Mouse (Mus musculus): Measurements from ENCODE around the gene Ina. TPM values are rescaled to one million over a fixed set of nuclear protein-coding genes. Genes with fewer than 3 reads are reported as not detected.

Ina gene
- polyA plus RNA-seq, 2 experiments, result 0.02 TPM; not detected in 1

GRCm38 (mm10) chr19:47049061-47049460 is 34.6 kb downstream of the Ina start:
- H3K4me2 ChIP-seq (ENCODE audit: low read depth), result peak overlapping the region; percentile 99
- 71% methylated on average over 4 of the region's 4 CpGs for WGBS (ENCODE audit: insufficient replicate concordance)
- no peak for TF ChIP-seq CTCF (IDR thresholded peaks at IDR 0.05; ENCODE audit: low read depth)
- TF ChIP-seq EP300 (IDR thresholded peaks at IDR 0.05; ENCODE audit: low read depth), result no peak
- H3K9me3 ChIP-seq (ENCODE audit: control insufficient read depth, low read length), result no peaks in the 10 kb centered on the region
- no peak for ATAC-seq (ENCODE audit: insufficient read depth)
- H3K36me3 ChIP-seq (replicated peaks; ENCODE audit: control insufficient read depth, insufficient read depth, low read depth), result peaks cover 5% of the 10 kb centered on the region
- no peak overlapping the region for H3K27ac ChIP-seq
- no peak overlapping the region; a peak in 1 of 4 replicates for H3K4me3 ChIP-seq (ENCODE audit: insufficient read depth in 1 of 2, low read depth in 2 of 2, low read length in 2 of 2)
- no peak overlapping the region; the same call in 1 of the 2 replicates for H3K9ac ChIP-seq (replicated peaks)
- peaks cover 15% of the 10 kb centered on the region in 2 experiments for H3K4me1 ChIP-seq (replicated peaks; ENCODE audit: control insufficient read depth in 2 of 2, insufficient read depth in 2 of 2, low read length in 1 of 2)
- DNase-seq (ENCODE audit: low read depth in 3 of 3, low spot score in 3 of 3), result no peak
- H3K27me3 ChIP-seq (ENCODE audit: control insufficient read depth, insufficient read depth, low read length), result no peaks in the 10 kb centered on the region

- DNase-seq (ENCODE audit: low read depth in 3 of 3, low spot score in 3 of 3), result no peak
- peaks cover 15% of the 10 kb centered on the region in 2 experiments for H3K4me1 ChIP-seq (replicated peaks; ENCODE audit: control insufficient read depth in 2 of 2, insufficient read depth in 2 of 2, low read length in 1 of 2)
- WGBS (ENCODE audit: insufficient replicate concordance), result 5% methylated on average over 7 of the region's 7 CpGs
- peak overlapping the region; percentile 89 to 95 for H3K4me3 ChIP-seq (ENCODE audit: insufficient read depth in 1 of 2, low read depth in 2 of 2, low read length in 2 of 2)
- TF ChIP-seq CTCF (IDR thresholded peaks at IDR 0.05; ENCODE audit: low read depth) (no peak), EP300 (IDR thresholded peaks at IDR 0.05; ENCODE audit: low read depth) (no peak)
- 0 out of 2 replicates have a peak overlapping the region, but pooled peaks have one; percentile 73 for H3K27ac ChIP-seq
- peaks cover 5% of the 10 kb centered on the region for H3K36me3 ChIP-seq (replicated peaks; ENCODE audit: control insufficient read depth, insufficient read depth, low read depth)
- H3K9ac ChIP-seq (replicated peaks), result peak overlapping the region; percentile 84
- no peaks in the 10 kb centered on the region for H3K9me3 ChIP-seq (ENCODE audit: control insufficient read depth, low read length)
- H3K27me3 ChIP-seq (ENCODE audit: control insufficient read depth, insufficient read depth, low read length), result no peaks in the 10 kb centered on the region
- peak; percentile 29; the same call in 1 of the 2 replicates for ATAC-seq (ENCODE audit: insufficient read depth)
- peak overlapping the region; percentile 99 for H3K4me2 ChIP-seq (ENCODE audit: low read depth)
Measured at GRCm38 (mm10) chr19:47049840-47050239, 35.3 kb downstream of the Ina start.

- Histone ChIP-seq H3K4me3 (ENCODE audit: insufficient read depth in 1 of 2, low read depth in 2 of 2, low read length in 2 of 2) (peak within 1 kb of the TSS; percentile 89 to 95), H3K9ac (replicated peaks) (peak within 1 kb of the TSS; percentile 84), H3K4me1 (replicated peaks; ENCODE audit: control insufficient read depth in 2 of 2, insufficient read depth in 2 of 2, low read length in 1 of 2) (peaks cover 15% of the 10 kb centered on the region in 2 experiments), H3K27me3 (ENCODE audit: control insufficient read depth, insufficient read depth, low read length) (no peaks in the 10 kb centered on the region), H3K9me3 (ENCODE audit: control insufficient read depth, low read length) (no peaks in the 10 kb centered on the region), H3K27ac (peak within 1 kb of the TSS; percentile 73), H3K4me2 (ENCODE audit: low read depth) (peak within 1 kb of the TSS; percentile 99), H3K36me3 (replicated peaks; ENCODE audit: control insufficient read depth, insufficient read depth, low read depth) (peaks cover 5% of the 10 kb centered on the region)
- TF ChIP-seq CTCF (IDR thresholded peaks at IDR 0.05; ENCODE audit: low read depth) (0 out of 2 replicates have a peak, but pooled peaks have one; percentile 4), EP300 (IDR thresholded peaks at IDR 0.05; ENCODE audit: low read depth) (no peak)
- under 1% methylated on average over 69 of the region's 75 CpGs for WGBS (ENCODE audit: insufficient replicate concordance)
- ATAC-seq (ENCODE audit: insufficient read depth) (peak; percentile 81), DNase-seq (ENCODE audit: low read depth in 3 of 3, low spot score in 3 of 3) (peak; percentile 50 to 65 (median 56))
Measured at GRCm38 (mm10) chr19:47050271-47051032, 36.0 kb downstream of the Ina start, which contains the start of gene Pcgf6. TSS of gene Pcgf6 (minus strand) at chr19:47050906.

- ATAC-seq (ENCODE audit: insufficient read depth) (no peak), DNase-seq (ENCODE audit: low read depth in 3 of 3, low spot score in 3 of 3) (no peak)
- H3K4me2 ChIP-seq (ENCODE audit: low read depth), result no peak overlapping the region
- H3K27ac ChIP-seq, result no peak overlapping the region
- no peak overlapping the region for H3K9ac ChIP-seq (replicated peaks)
- H3K9me3 ChIP-seq (ENCODE audit: control insufficient read depth, low read length), result no peaks in the 10 kb centered on the region
- H3K27me3 ChIP-seq (ENCODE audit: control insufficient read depth, insufficient read depth, low read length), result no peaks in the 10 kb centered on the region
- 53% methylated on average over 4 of the region's 4 CpGs for WGBS (ENCODE audit: insufficient replicate concordance)
- no peaks in the 10 kb centered on the region; the same call in 1 of the 2 replicates for H3K36me3 ChIP-seq (replicated peaks; ENCODE audit: control insufficient read depth, insufficient read depth, low read depth)
- TF ChIP-seq EP300 (IDR thresholded peaks at IDR 0.05; ENCODE audit: low read depth), result no peak
- no peak for TF ChIP-seq CTCF (IDR thresholded peaks at IDR 0.05; ENCODE audit: low read depth)
- H3K4me1 ChIP-seq (replicated peaks; ENCODE audit: control insufficient read depth in 2 of 2, insufficient read depth in 2 of 2, low read length in 1 of 2), result peaks cover 15% of the 10 kb centered on the region in 2 experiments
- no peak overlapping the region for H3K4me3 ChIP-seq (ENCODE audit: insufficient read depth in 1 of 2, low read depth in 2 of 2, low read length in 2 of 2)
Measured at GRCm38 (mm10) chr19:47052927-47053326, 38.4 kb downstream of the Ina start.

GRCm38 (mm10) chr19:47053471-47053870 is 39.0 kb downstream of the Ina start:
- Histone ChIP-seq H3K4me2 (ENCODE audit: low read depth) (no peak overlapping the region), H3K9me3 (ENCODE audit: control insufficient read depth, low read length) (no peaks in the 10 kb centered on the region), H3K36me3 (replicated peaks; ENCODE audit: control insufficient read depth, insufficient read depth, low read depth) (no peaks in the 10 kb centered on the region; the same call in 1 of the 2 replicates), H3K27me3 (ENCODE audit: control insufficient read depth, insufficient read depth, low read length) (no peaks in the 10 kb centered on the region), H3K4me3 (ENCODE audit: insufficient read depth in 1 of 2, low read depth in 2 of 2, low read length in 2 of 2) (no peak overlapping the region), H3K9ac (replicated peaks) (no peak overlapping the region), H3K4me1 (replicated peaks; ENCODE audit: control insufficient read depth in 2 of 2, insufficient read depth in 2 of 2, low read length in 1 of 2) (peaks cover 15% of the 10 kb centered on the region in 2 experiments), H3K27ac (no peak overlapping the region)
- WGBS (ENCODE audit: insufficient replicate concordance), result 67% methylated on average over 4 of the region's 4 CpGs
- no peak for DNase-seq (ENCODE audit: low read depth in 3 of 3, low spot score in 3 of 3)
- no peak for TF ChIP-seq CTCF (IDR thresholded peaks at IDR 0.05; ENCODE audit: low read depth)
- no peak for TF ChIP-seq EP300 (IDR thresholded peaks at IDR 0.05; ENCODE audit: low read depth)
- no peak for ATAC-seq (ENCODE audit: insufficient read depth)
